Mouse (Mus musculus) urinary bladder, adult 2 months (tissue): ENCODE data around the gene Gm28553. TPM values are rescaled to one million over a fixed set of nuclear protein-coding genes. Genes with fewer than 3 reads are reported as not detected.
"Not testable (repeated sequence)": the region's sequence is repeated elsewhere in the genome, so short reads cannot be mapped to it uniquely, and the experiment has no call there.

Experiments used
- DNase-seq: peaks from one replicate; pipeline ENCODE4 v3.0.0; 2022; ENCODE audit warnings: low spot score
- polyA plus RNA-seq: library from polyadenylated mRNA; depleted of rRNA; stranded (reverse); fragments of >200 nt; gene quantifications from 2 replicates; pipeline ENCODE4 v1.2.3, GENCODE M21; 2012; rRNA removed

The Gm28553 gene
- polyA plus RNA-seq, result not detected in 2 replicates

DNA sequence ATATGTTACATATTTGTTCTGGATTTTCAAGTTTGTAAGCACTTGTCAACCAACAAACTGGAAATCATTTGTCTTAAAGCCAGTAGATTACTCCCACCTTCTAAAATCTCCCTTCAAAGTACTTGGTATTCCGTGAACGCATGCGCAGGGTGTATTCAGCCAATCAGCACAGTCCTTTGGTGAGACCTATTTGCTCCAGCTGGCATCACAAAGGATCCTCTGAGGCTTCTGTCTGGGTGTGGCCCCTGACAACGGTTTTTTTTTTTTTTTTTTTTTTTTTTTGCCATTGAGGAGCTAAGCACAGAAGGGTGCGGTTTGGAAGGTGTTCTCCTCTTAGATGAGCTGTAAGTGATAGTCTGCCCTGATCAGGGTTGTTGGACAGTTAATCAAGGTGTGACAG, at the start of gene Gm28553:
Gene Gm28553 (plus strand): TSS at position 301 of the 400 bp plus-strand sequence.
- not testable (repeated sequence) for DNase-seq
